Mouse (Mus musculus) hindbrain, embryonic 11.5 days (tissue): ENCODE data around the gene Nudt21. TPM values are rescaled to one million over a fixed set of nuclear protein-coding genes. Genes with fewer than 3 reads are reported as not detected.

Source experiments
- ATAC-seq: fragments of 200-750 bp; cut with Nextera tagmentation; 2 replicates; pipeline ENCODE4 v1.8.0; 2017; ENCODE audit warnings: mild to moderate bottlenecking, moderate TSS enrichment, moderate library complexity; ENCODE audit not compliant: low FRiP score
- DNase-seq: peaks from one replicate; pipeline ENCODE4 v3.0.0-alpha.2; 2015; ENCODE audit warnings: low spot score
- H3K27ac ChIP-seq: fragments of 300-500 bp; sonication (generic); 2 replicates; pipeline ENCODE4 v1.5.1; 2014; ENCODE audit warnings: mild to moderate bottlenecking, low read depth, low read length
- H3K27me3 ChIP-seq: fragments of 300-500 bp; sonication (generic); 2 replicates; pipeline ENCODE4 v1.6.1; 2014; ENCODE audit warnings: mild to moderate bottlenecking, low read length, moderate library complexity, mixed read lengths; ENCODE audit not compliant: control insufficient read depth, insufficient read depth
- H3K36me3 ChIP-seq: fragments of 300-500 bp; sonication (generic); 2 replicates; pipeline ENCODE4 v1.6.1; 2014; ENCODE audit warnings: mild to moderate bottlenecking, low read length, moderate library complexity, mixed read lengths; ENCODE audit not compliant: control insufficient read depth, insufficient read depth
- H3K4me1 ChIP-seq: fragments of 300-500 bp; sonication (generic); replicated peaks from 2 replicates; pipeline ENCODE4 v1.6.1; 2014; ENCODE audit warnings: low read length, mixed read lengths; ENCODE audit not compliant: control insufficient read depth, insufficient read depth
- H3K4me2 ChIP-seq: fragments of 300-500 bp; sonication (generic); replicated peaks from 2 replicates; pipeline ENCODE4 v1.6.1; 2014; ENCODE audit warnings: mild to moderate bottlenecking, low read depth, low read length
- H3K4me3 ChIP-seq: fragments of 300-500 bp; sonication (generic); 2 replicates; pipeline ENCODE4 v1.5.1; 2014; ENCODE audit warnings: low read depth, low read length
- H3K9ac ChIP-seq: fragments of 300-500 bp; sonication (generic); 2 replicates; pipeline ENCODE4 v1.6.1; 2014; ENCODE audit warnings: low read depth, low read length
- H3K9me3 ChIP-seq: fragments of 300-500 bp; sonication (generic); 2 replicates; pipeline ENCODE4 v1.6.1; 2016; ENCODE audit warnings: low read length; ENCODE audit not compliant: control insufficient read depth
- WGBS: fragments of 180-500 bp; shearing (Covaris S2); extraction: QIAGEN DNeasy Blood & Tissue Kit; methylation state at CpG from one replicate; pipeline ENCODE4 v1.1.7; 2014; 5-methylcytosine and 5-hydroxymethylcytosine counted together
- polyA plus RNA-seq: library from polyadenylated mRNA; unstranded; fragments of >200 nt; fragmentation: Nextera tagmentation; extraction: Ambion mirVana; gene quantifications from 2 replicates; pipeline ENCODE4 v1.2.1, GENCODE M21; 2014

Nudt21 gene
- polyA plus RNA-seq, 1 experiment from 2014 or later: 152 TPM

- 64% methylated on average over 7 of the region's 7 CpGs for WGBS
- no peak overlapping the region for H3K27ac ChIP-seq
- no peak overlapping the region for H3K9ac ChIP-seq
- no peaks in the 10 kb centered on the region for H3K4me1 ChIP-seq
- no peaks in the 10 kb centered on the region for H3K27me3 ChIP-seq
- H3K9me3 ChIP-seq: no peaks in the 10 kb centered on the region
- ATAC-seq: no peak
- H3K4me3 ChIP-seq: no peak overlapping the region
- DNase-seq: no peak
- H3K4me2 ChIP-seq: no peak overlapping the region
- H3K36me3 ChIP-seq: peaks cover 3% of the 10 kb centered on the region; the same call in 1 of the 2 replicates
Measured at GRCm38 (mm10) chr8:93969626-93970340, 67.0 kb downstream of the Nudt21 start.

- no peak for ATAC-seq
- 63% methylated on average over 6 of the region's 6 CpGs for WGBS
- no peaks in the 10 kb centered on the region for H3K9me3 ChIP-seq
- no peak overlapping the region for H3K9ac ChIP-seq
- DNase-seq: peak; percentile 5
- H3K4me3 ChIP-seq: no peak overlapping the region
- no peaks in the 10 kb centered on the region; the same call in 1 of the 2 replicates for H3K36me3 ChIP-seq
- H3K27me3 ChIP-seq: no peaks in the 10 kb centered on the region
- H3K27ac ChIP-seq: no peak overlapping the region
- no peaks in the 10 kb centered on the region for H3K4me1 ChIP-seq
- no peak overlapping the region for H3K4me2 ChIP-seq
Measured at GRCm38 (mm10) chr8:93968293-93968692, 68.5 kb downstream of the Nudt21 start.

Other genes starting within 250 kb of the Nudt21 start
- gene Gnao1, start 227.1 kb downstream of the Nudt21 start, polyA plus RNA-seq: 38.9 and 39.6 TPM in 2 replicates
- 49.3 and 58.1 TPM in 2 replicates for gene Amfr, start 24.2 kb downstream of the Nudt21 start, polyA plus RNA-seq
- gene Ogfod1, start 167 bp upstream of the Nudt21 start, polyA plus RNA-seq: 12.4 and 14.2 TPM in 2 replicates
- gene Bbs2, start 61.9 kb upstream of the Nudt21 start, polyA plus RNA-seq: 20.3 and 29.1 TPM in 2 replicates
- gene Mt4, start 100.2 kb upstream of the Nudt21 start, polyA plus RNA-seq: not detected in 2 replicates
- gene Mt3, start 115.6 kb upstream of the Nudt21 start, polyA plus RNA-seq: 11.0 and 13.6 TPM in 2 replicates
- gene Mt2, start 135.6 kb upstream of the Nudt21 start, polyA plus RNA-seq: 24.1 and 29.3 TPM in 2 replicates
- gene Mt1, start 142.1 kb upstream of the Nudt21 start, polyA plus RNA-seq: 90.1 and 101 TPM in 2 replicates
- 95.1 and 112 TPM in 2 replicates for gene Nup93, start 177.5 kb upstream of the Nudt21 start, polyA plus RNA-seq